Mouse (Mus musculus) CD4-positive, CD25-positive, alpha-beta regulatory T cell, adult 9 weeks (primary cell): ENCODE measurements around the gene 4931428L18Rik. TPM values are rescaled to one million over a fixed set of nuclear protein-coding genes. Genes with fewer than 3 reads are reported as not detected.

ENCODE experiments used
- polyA plus RNA-seq: library from polyadenylated mRNA; unstranded; fragments of 100-300 nt; shearing (Covaris generic); gene quantifications from one replicate; pipeline ENCODE4 v1.2.1, GENCODE M21; 2017

The 4931428L18Rik gene
- not detected for polyA plus RNA-seq

GRCm38 (mm10) chr1:31222564-31222963 lies at the start of gene 4931428L18Rik, which contains the start of gene Pih1d3:
Gene 4931428L18Rik (minus strand): TSS chr1:31222684.
Gene Pih1d3 (plus strand): TSS chr1:31222838.

DNA sequence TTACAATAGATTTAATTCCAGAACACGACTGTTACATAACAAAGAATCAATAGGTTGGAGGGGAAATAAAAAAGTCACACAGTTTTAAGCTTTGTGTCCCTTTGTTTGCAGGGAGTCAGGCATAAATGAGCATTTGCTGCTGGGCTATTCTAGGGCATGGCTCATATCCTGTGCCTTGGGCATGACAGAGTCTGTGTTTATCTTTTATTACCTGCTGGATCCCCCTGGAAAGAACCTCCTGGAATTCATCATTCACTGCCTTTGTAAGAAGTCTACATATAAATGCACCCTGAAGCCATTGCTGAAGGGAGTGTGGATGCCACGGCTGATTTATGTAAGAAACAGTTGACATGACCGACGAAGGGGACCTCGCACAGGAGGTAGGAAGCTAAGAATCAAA lies 46.4 kb downstream of the 4931428L18Rik start, which contains the start of gene Lgsn:
Lgsn (plus strand) TSS at position 301 of the 400 bp plus-strand sequence.

GRCm38 (mm10) chr1:30977868-30978267 lies 244.6 kb downstream of the 4931428L18Rik start, which contains the start of gene AC153137.1:
Gene AC153137.1 (minus strand): TSS chr1:30977968.

Other genes starting within 250 kb of the 4931428L18Rik start
- not detected for gene AC153137.1, start 244.7 kb downstream of the 4931428L18Rik start, polyA plus RNA-seq
- gene Lgsn, start 46.3 kb downstream of the 4931428L18Rik start, polyA plus RNA-seq = not detected
- not detected for gene Pih1d3, start 154 bp upstream of the 4931428L18Rik start, polyA plus RNA-seq